In genomic region chr5:52834386-52834785, GRCm38 (mm10) we compare ENCODE assay signal across 8 mouse cellular contexts. TPM values are rescaled to one million over a fixed set of nuclear protein-coding genes. Genes with fewer than 3 reads are reported as not detected.
DNase-seq lines count a peak whose midpoint lies in the region; ATAC-seq and TF ChIP-seq lines count a peak whose summit lies in the region.

No protein-coding gene starts in this region.

- H3K36me3 ChIP-seq in thymus, adult 2 months (ENCODE audit: control insufficient read depth, insufficient read depth, low read length), result peaks cover 12% of the 10 kb centered on the region
- H3K36me3 ChIP-seq in limb, embryonic 14.5 days (ENCODE audit: control insufficient read depth, insufficient read depth, low read length), result peaks cover 26% of the 10 kb centered on the region
- H3K36me3 ChIP-seq in small intestine, adult 2 months (ENCODE audit: control insufficient read depth, insufficient read depth, low read length), result peaks cover 6% of the 10 kb centered on the region

- no peak for DNase-seq in cerebellum, adult 11 months
- no peak for DNase-seq in thymus, adult 2 months
- no peak for DNase-seq in thymus, adult 18-20 months
- DNase-seq in limb, embryonic 14.5 days (ENCODE audit: low spot score), result no peak
- DNase-seq in cerebellum, adult 8-10 months, result no peak
- DNase-seq in frontal cortex, adult 2 months (ENCODE audit: extremely low spot score in 1 of 2, low spot score in 1 of 2), result no peak

- 6% methylated on average over 8 of the region's 8 CpGs for WGBS in thymus, adult 2 months
- WGBS in limb, embryonic 14.5 days, result 9% methylated on average over 8 of the region's 8 CpGs
- 7% methylated on average over 8 of the region's 8 CpGs for WGBS in small intestine, adult 2 months

- H3K9me3 ChIP-seq in limb, embryonic 14.5 days (ENCODE audit: control insufficient read depth, low read length), result no peaks in the 10 kb centered on the region

- peak overlapping the region; percentile 74 for H3K9ac ChIP-seq in limb, embryonic 14.5 days (ENCODE audit: low read depth, low read length, severe bottlenecking)

- no peak for TF ChIP-seq CTCF in thymus, adult 2 months (IDR thresholded peaks at IDR 0.05; ENCODE audit: borderline replicate concordance, control insufficient read depth, extremely low read depth, insufficient read depth, low read length, poor library complexity)
- TF ChIP-seq CTCF in small intestine, adult 2 months (IDR thresholded peaks at IDR 0.05; ENCODE audit: extremely low read depth, insufficient read length, insufficient replicate concordance, low read depth, low read length), result no peak

- no peak for TF ChIP-seq POLR2A in thymus, adult 2 months (IDR thresholded peaks at IDR 0.05; ENCODE audit: control insufficient read depth, extremely low read depth, insufficient read depth, low read length, poor library complexity)
- no peak for TF ChIP-seq POLR2A in limb, embryonic 14.5 days (IDR thresholded peaks at IDR 0.05; ENCODE audit: borderline replicate concordance, extremely low read depth, insufficient read depth, insufficient read length)
- TF ChIP-seq POLR2A in small intestine, adult 2 months (IDR thresholded peaks at IDR 0.05; ENCODE audit: low read depth, low read length), result no peak

- peak overlapping the region; percentile 67 for H3K4me2 ChIP-seq in limb, embryonic 14.5 days (replicated peaks; ENCODE audit: low read depth, low read length, severe bottlenecking)

- peaks cover 4% of the 10 kb centered on the region for H3K4me1 ChIP-seq in thymus, adult 2 months (replicated peaks; ENCODE audit: control insufficient read depth, insufficient read depth, low read length)
- H3K4me1 ChIP-seq in limb, embryonic 14.5 days (ENCODE audit: control insufficient read depth, insufficient read depth, low read length), result peaks cover 9% of the 10 kb centered on the region
- H3K4me1 ChIP-seq in small intestine, adult 2 months (ENCODE audit: control insufficient read depth, insufficient read depth, insufficient read length, low read length), result peaks cover 4% of the 10 kb centered on the region; the same call in 1 of the 2 replicates

- H3K4me3 ChIP-seq in thymus, adult 2 months (ENCODE audit: control insufficient read depth, insufficient read depth, low read length), result peak overlapping the region; percentile 73
- peak overlapping the region; percentile 69 for H3K4me3 ChIP-seq in limb, embryonic 14.5 days (replicated peaks; ENCODE audit: low read length)
- H3K4me3 ChIP-seq in small intestine, adult 2 months (ENCODE audit: low read depth, low read length), result peak overlapping the region; percentile 83

- H3K27me3 ChIP-seq in thymus, adult 2 months (ENCODE audit: control insufficient read depth, insufficient read depth, low read length), result no peaks in the 10 kb centered on the region
- H3K27me3 ChIP-seq in limb, embryonic 14.5 days (ENCODE audit: control insufficient read depth, insufficient read depth, low read length), result no peaks in the 10 kb centered on the region
- H3K27me3 ChIP-seq in small intestine, adult 2 months (ENCODE audit: control insufficient read depth, insufficient read depth, low read length), result no peaks in the 10 kb centered on the region

- ATAC-seq in cerebellum, adult (ENCODE audit: insufficient number of reproducible peaks, low FRiP score, low TSS enrichment), result peak; percentile 49
- ATAC-seq in limb, embryonic 14.5 days (ENCODE audit: low FRiP score, low read depth), result no peak; the same call in 1 of the 2 replicates

- peak overlapping the region; percentile 20 for H3K27ac ChIP-seq in thymus, adult 2 months (ENCODE audit: control insufficient read depth, insufficient read depth, low read length)
- peak overlapping the region; percentile 83 for H3K27ac ChIP-seq in limb, embryonic 14.5 days (replicated peaks; ENCODE audit: low read depth, low read length)
- peak overlapping the region; percentile 70 for H3K27ac ChIP-seq in small intestine, adult 2 months (ENCODE audit: insufficient read depth, low read depth, low read length)

RNA-seq across cellular contexts. Expression of gene Anapc4, which starts 0.6 kb away (rescaled TPM):
- polyA plus RNA-seq in thymus, adult 2 months (2012; rRNA removed), result 21.7 and 26.3 TPM in 2 replicates
- polyA plus RNA-seq in limb, embryonic 14.5 days (2012; rRNA removed), result 115 and 149 TPM in 2 replicates
- polyA plus RNA-seq in limb, embryonic 14.5 days (2014; fragmentation: Nextera tagmentation; extraction: Ambion mirVana), result 118 and 129 TPM in 2 replicates
- 1.5 and 4.6 TPM in 2 replicates for polyA plus RNA-seq in small intestine, adult 2 months (2012; rRNA removed)
- 115 and 118 TPM in 2 replicates for polyA plus RNA-seq in frontal cortex, adult 2 months (2012; rRNA removed)

RNA-seq across cellular contexts. Expression of gene Zcchc4, which starts 59.2 kb away (rescaled TPM):
- 9.5 and 10.2 TPM in 2 replicates for polyA plus RNA-seq in thymus, adult 2 months (2012; rRNA removed)
- 20.8 and 22.5 TPM in 2 replicates for polyA plus RNA-seq in limb, embryonic 14.5 days (2012; rRNA removed)
- polyA plus RNA-seq in limb, embryonic 14.5 days (2014; fragmentation: Nextera tagmentation; extraction: Ambion mirVana), result 12.0 and 14.2 TPM in 2 replicates
- polyA plus RNA-seq in small intestine, adult 2 months (2012; rRNA removed), result 2.0 and 3.4 TPM in 2 replicates
- polyA plus RNA-seq in frontal cortex, adult 2 months (2012; rRNA removed), result 12.3 and 12.4 TPM in 2 replicates

Comparison
In these comparisons a context has a peak if more than half of its experiments do, and no peak if none do; other contexts are left out.
1. H3K27ac ChIP-seq: peak in every context shown above with its lines; median percentile 83 in limb, embryonic 14.5 days; 70 in small intestine, adult 2 months; 20 in thymus, adult 2 months.